Mouse (Mus musculus) gastrocnemius, adult 2 months (tissue): Measurements from ENCODE around the gene Frem3. TPM values are rescaled to one million over a fixed set of nuclear protein-coding genes. Genes with fewer than 3 reads are reported as not detected.

Experiments used
- DNase-seq: peaks from one replicate; pipeline ENCODE4 v3.0.0; 2022
- H3K27ac ChIP-seq: fragments of 200-600 bp; 2 replicates; pipeline ENCODE4 v1.8.1; 2022; ENCODE audit warnings: mild to moderate bottlenecking
- H3K4me3 ChIP-seq: fragments of 200-600 bp; 2 replicates; pipeline ENCODE4 v1.8.1; 2022; ENCODE audit warnings: mild to moderate bottlenecking, moderate library complexity
- CTCF ChIP-seq: fragments of 200-600 bp; IDR thresholded peaks from 2 replicates; pipeline ENCODE4 v1.8.1; 2022; ENCODE audit warnings: antibody characterized with exemption, mild to moderate bottlenecking, moderate library complexity
- intact Hi-C: fragments of 180-260 bp; cut with DNase I; formaldehyde crosslinking; loops from one replicate; pipeline ENCODE4 v1.15.1; 2025
- total RNA-seq, 2 experiments: library from RNA; stranded (reverse); gene quantifications; 2 replicates each; pipeline ENCODE4 v1.2.3; 2021

Frem3 gene
- total RNA-seq, 2 experiments from 2014 or later = not detected

- no peak for DNase-seq
- TF ChIP-seq CTCF = no peak
- no peak overlapping the region for H3K27ac ChIP-seq
- no peak overlapping the region for H3K4me3 ChIP-seq
- intact Hi-C loops = no loop called here
Observed at GRCm38 (mm10) chr8:80619787-80620186, 8.9 kb downstream of the Frem3 start.

GRCm38 (mm10) chr8:80647394-80647793 is 36.5 kb downstream of the Frem3 start:
- Histone ChIP-seq H3K4me3 (no peak overlapping the region), H3K27ac (no peak overlapping the region)
- TF ChIP-seq CTCF = no peak
- no peak for DNase-seq
- intact Hi-C loops = no loop called here

GRCm38 (mm10) chr8:80657639-80658038 is 46.8 kb downstream of the Frem3 start:
- H3K27ac ChIP-seq = no peak overlapping the region
- no peak overlapping the region for H3K4me3 ChIP-seq
- DNase-seq = no peak
- intact Hi-C loops = no loop called here
- TF ChIP-seq CTCF = no peak

GRCm38 (mm10) chr8:80661055-80661454 is 50.2 kb downstream of the Frem3 start:
- Histone ChIP-seq H3K27ac (no peak overlapping the region), H3K4me3 (no peak overlapping the region)
- no peak for TF ChIP-seq CTCF
- DNase-seq = no peak
- intact Hi-C loops = no loop called here

- intact Hi-C loops = no loop called here
- no peak for DNase-seq
- Histone ChIP-seq H3K27ac (no peak overlapping the region), H3K4me3 (no peak overlapping the region)
- TF ChIP-seq CTCF = no peak
Observed at GRCm38 (mm10) chr8:80663476-80663875, 52.6 kb downstream of the Frem3 start.

- TF ChIP-seq CTCF = no peak
- no peak for DNase-seq
- intact Hi-C loops = no loop called here
- no peak overlapping the region for H3K4me3 ChIP-seq
- no peak overlapping the region for H3K27ac ChIP-seq
Observed at GRCm38 (mm10) chr8:80669277-80669901, 58.5 kb downstream of the Frem3 start.

GRCm38 (mm10) chr8:80682594-80682993 is 71.7 kb downstream of the Frem3 start:
- no peak for DNase-seq
- H3K4me3 ChIP-seq = no peak overlapping the region
- TF ChIP-seq CTCF = no peak
- intact Hi-C loops = no loop called here
- H3K27ac ChIP-seq = no peak overlapping the region

GRCm38 (mm10) chr8:80683756-80684335 is 73.0 kb downstream of the Frem3 start:
- Histone ChIP-seq H3K4me3 (no peak overlapping the region), H3K27ac (no peak overlapping the region)
- intact Hi-C loops = no loop called here
- TF ChIP-seq CTCF = no peak
- DNase-seq = no peak

GRCm38 (mm10) chr8:80688141-80688540 is 77.3 kb downstream of the Frem3 start:
- intact Hi-C loops = loop anchor here (2.0 kb wide), 2 partner anchors 195 to 953 kb away; partner anchors contain the start of gene Gypa
- Histone ChIP-seq H3K4me3 (no peak overlapping the region), H3K27ac (no peak overlapping the region)
- peak; percentile 63 for DNase-seq
- TF ChIP-seq CTCF = peak; percentile 71

- no peak for DNase-seq
- Histone ChIP-seq H3K4me3 (no peak overlapping the region), H3K27ac (no peak overlapping the region)
- intact Hi-C loops = no loop called here
- peak; percentile 29; the same call in 1 of the 2 replicates for TF ChIP-seq CTCF
Observed at GRCm38 (mm10) chr8:80710670-80711400, 100.0 kb downstream of the Frem3 start.

GRCm38 (mm10) chr8:80714461-80714860 is 103.6 kb downstream of the Frem3 start:
- Histone ChIP-seq H3K27ac (no peak overlapping the region), H3K4me3 (no peak overlapping the region)
- peak; percentile 46 for TF ChIP-seq CTCF
- intact Hi-C loops = no loop called here
- DNase-seq = no peak

GRCm38 (mm10) chr8:80732326-80732725 is 121.4 kb downstream of the Frem3 start:
- intact Hi-C loops = loop anchor here (5.0 kb wide), 1 partner anchor 35 kb away; no protein-coding TSS in a partner anchor
- H3K27ac ChIP-seq = no peak overlapping the region
- DNase-seq = no peak
- no peak overlapping the region for H3K4me3 ChIP-seq
- no peak for TF ChIP-seq CTCF

GRCm38 (mm10) chr8:80738046-80738387 is 127.1 kb downstream of the Frem3 start:
- peak; percentile 62 for DNase-seq

More at GRCm38 (mm10) chr8:80738046-80738387, 127.1 kb downstream of the Frem3 start:
- Histone ChIP-seq H3K4me3 (peak overlapping the region; percentile 95), H3K27ac (peak overlapping the region; percentile 98)
- intact Hi-C loops = no loop called here
- no peak for TF ChIP-seq CTCF
